Mouse (Mus musculus) ovary, adult 18-20 months (tissue): Measurements from ENCODE around the gene Fxyd3.

ENCODE experiments used
- DNase-seq: peaks from one replicate; pipeline ENCODE4 v3.0.0; 2022; ENCODE audit warnings: low spot score, mixed read lengths

The Fxyd3 gene

GRCm38 (mm10) chr7:31072326-31072725 is 4.2 kb downstream of the Fxyd3 start:
- no peak for DNase-seq

DNA sequence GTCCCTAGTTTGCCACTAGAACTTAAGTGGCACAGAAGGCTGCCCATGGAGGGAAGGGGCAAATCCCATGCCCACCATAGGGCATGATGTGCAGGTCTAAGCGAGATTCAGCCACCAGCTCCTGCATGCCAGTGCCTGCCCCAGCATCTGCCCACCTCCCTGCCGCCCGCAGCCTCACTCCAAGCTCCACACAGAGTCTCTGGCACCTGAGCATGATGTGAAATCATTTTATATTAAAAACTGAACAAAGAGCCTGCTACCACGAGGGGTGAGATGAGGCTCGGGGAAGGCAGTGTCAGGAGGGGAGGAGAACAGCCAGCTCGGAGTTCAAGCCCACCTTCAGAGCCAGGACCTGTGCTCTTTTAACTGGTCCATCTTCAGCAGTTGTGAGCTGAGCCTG is 6.2 kb downstream of the Fxyd3 start:
- DNase-seq: no peak

DNA sequence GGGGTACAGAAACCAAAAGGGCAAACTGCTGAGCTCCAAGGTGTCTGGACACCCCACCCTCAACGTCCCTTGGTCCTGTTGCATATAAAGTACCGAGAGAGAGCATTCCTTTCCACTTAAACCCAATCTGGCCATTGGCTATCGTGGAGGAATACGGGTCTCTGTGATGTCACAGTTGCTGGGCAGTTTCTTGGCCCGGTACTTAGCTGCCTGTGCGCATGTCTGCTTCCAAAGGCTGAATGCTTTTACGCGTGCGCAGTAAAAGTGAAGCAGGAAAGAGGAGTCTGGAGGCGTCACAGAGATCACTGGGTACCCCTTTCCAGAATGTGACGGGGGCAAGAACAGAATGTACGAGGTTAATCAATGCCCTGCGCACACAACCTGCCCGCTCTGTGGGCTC is 7.0 kb downstream of the Fxyd3 start:
- no peak for DNase-seq

DNA sequence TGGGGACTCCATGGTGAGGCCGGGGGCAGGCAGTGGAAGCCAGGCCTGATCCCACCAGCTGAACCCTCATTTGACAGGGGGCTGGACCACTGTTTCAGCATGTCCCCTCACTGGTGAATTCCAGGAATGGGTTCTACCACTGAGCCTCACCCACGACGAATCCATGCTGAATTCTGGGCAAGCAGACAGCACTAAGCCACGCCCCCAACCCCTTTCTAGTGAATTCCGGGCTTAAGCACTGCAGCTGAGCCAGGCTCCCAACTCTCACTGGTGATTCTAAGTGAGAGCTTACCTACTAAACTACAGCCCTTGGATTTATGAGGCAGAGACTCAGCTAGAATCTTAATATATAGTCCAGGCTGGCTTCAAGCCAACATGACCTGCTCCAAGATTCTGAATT is 8.7 kb downstream of the Fxyd3 start:
- DNase-seq: no peak

- no peak for DNase-seq
Observed at GRCm38 (mm10) chr7:31063074-31063560, 13.4 kb downstream of the Fxyd3 start.

GRCm38 (mm10) chr7:31060621-31061010 is 15.9 kb downstream of the Fxyd3 start:
- no peak for DNase-seq

DNA sequence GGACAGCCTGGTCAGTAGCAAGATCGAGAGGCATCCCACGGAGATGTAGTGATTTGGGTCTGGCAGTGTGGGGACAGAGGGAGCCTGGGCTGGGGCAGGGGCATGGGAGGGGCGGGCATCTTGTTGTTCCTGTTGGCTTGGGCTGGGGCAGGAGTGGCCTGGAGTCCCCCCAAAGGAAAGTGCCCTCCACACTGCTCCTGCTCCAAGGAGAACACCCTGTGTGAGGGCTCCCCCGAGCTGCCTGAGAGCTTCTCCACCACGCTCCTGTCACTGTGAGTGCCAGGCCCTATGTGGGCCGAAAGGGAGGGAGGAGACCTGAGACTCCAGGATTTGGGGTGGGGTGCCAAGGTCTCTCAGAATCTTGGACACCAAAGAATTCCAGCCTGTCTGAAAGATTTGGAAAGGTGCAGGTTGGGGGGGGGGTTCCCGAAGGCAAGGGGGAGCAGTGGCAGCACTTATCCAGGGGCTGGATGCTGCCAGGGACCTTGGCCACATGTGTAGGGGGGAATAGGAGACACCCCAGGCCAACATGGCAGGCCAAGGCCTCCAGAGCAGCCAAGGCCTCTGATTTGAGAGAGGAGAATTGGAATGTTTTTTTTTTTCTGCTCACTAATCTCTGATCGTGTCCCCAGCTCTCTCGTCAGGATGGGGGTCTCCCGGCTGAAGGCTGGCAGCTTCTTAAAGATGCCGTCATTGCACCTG is 16.4 kb downstream of the Fxyd3 start:
- DNase-seq: no peak

GRCm38 (mm10) chr7:31059108-31059507 is 17.4 kb downstream of the Fxyd3 start, which contains the start of gene Lgi4:
Gene Lgi4, plus strand, starts transcription at chr7:31059342.
- peak; percentile 60 for DNase-seq

DNA sequence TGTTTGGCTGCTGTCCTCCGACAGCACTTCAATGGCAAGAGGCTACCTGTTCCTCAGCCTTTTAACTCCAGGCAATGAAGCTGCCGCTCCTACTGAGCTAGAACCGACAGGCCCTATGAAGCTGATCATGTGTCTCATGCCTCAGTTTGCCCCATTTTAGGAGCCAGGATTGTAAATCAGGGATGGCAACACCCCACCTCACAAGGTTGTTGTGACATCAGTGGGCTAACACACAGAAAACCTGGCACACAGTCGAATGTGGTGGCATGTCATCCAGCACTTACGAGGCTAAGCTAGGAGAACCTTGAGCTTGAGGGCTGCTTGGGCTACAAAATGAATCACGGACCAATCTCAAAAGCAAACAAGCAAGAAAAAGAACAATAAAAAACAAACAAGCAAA is 18.3 kb downstream of the Fxyd3 start:
- DNase-seq: no peak

DNA sequence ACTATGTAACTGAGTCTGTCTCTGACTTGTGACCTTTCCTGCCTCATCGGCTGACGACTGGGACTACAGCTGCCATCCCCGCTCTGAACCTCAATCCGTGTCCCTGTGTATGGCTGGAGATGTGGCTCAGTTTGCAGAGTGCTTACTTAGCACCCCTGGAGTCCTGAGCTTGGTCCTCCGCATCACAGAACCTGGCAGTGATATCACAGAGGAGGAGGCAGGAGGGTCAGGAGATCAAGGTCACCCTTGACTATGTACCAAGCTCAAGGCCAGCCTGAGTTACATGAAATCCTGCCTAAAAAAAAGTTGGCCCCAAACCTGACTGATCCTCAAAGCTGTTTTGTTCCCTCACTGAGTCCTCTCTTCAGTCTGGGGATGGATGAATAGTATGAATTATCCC is 18.8 kb downstream of the Fxyd3 start:
- DNase-seq: no peak

DNA sequence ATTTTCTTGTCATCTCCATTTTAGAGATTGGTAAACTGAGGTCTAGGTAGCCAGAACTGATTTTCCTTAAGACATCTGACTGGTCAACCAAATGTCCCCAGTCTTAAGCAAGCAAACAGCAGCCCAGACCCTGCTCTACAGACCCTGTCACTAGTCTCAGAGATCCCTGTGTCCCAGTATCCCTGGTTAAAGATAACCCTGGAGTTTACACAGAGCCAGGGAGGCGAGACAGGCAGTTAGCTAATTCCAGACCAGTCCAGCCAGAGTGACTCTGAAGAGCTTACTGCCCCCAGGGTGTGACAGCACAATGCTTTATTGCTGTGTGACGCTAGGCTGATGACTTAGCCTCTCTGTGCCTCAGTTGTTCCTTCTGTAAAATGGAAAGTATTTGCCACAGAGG is 19.4 kb downstream of the Fxyd3 start, which contains the start of gene Fxyd1:
TSS of gene Fxyd1 (minus strand) at position 129 of the 400 bp plus-strand sequence.
- DNase-seq: no peak

GRCm38 (mm10) chr7:31056448-31056847 is 20.1 kb downstream of the Fxyd3 start:
- no peak for DNase-seq

DNA sequence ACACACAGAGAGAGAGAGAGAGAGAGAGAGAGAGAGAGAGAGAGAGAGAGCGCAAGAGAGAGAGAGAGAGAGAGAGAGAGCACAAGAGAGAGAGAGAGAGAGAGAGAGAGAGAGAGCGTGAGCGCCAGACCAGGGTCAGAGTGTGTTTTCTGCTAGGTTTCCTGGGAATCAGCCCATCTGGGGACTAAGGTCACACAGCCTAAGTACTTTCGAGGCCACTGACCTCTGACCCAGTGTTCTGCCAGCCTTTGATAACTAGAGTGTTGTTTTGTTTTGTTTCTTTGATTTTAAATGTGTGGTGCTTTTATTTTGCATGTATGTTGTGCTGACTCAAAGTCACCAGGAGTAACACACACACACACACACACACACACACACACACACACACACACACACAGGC is 20.6 kb downstream of the Fxyd3 start:
- DNase-seq: peak; percentile 72

- peak; percentile 88 for DNase-seq
Observed at GRCm38 (mm10) chr7:31055354-31055824, 21.1 kb downstream of the Fxyd3 start.

DNA sequence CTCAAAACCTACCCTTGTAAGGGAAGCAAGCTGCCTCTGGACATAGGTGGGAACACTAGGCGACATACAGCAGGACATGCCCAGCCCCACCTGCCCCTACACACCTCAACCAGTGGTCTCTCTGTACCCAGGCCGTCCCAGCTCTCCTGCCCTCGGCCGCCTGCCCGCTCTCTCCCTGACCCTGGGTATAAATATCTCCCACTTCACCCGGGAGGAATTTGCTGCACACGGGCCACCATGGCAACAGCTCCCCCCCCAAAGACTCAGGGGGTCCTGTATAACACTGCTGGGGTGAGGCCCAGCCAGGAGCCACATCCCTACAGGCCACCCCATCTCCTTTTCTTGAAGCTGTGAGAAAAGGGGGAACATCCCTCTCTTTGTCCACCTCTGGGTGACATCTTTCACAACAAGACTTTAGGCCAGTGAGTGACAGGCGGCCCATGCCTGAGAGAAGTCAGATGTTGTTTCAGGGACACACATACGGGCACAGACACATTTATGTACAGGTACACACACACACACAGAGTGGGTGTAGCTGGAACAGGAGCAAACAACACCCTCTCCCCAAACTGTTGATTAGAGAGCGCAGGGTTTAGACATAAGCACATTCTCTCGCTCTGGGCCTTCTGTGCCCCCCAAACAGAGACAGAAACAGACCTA is 21.7 kb downstream of the Fxyd3 start:
- DNase-seq: no peak

GRCm38 (mm10) chr7:31053882-31054447 is 22.5 kb downstream of the Fxyd3 start:
- no peak for DNase-seq

- peak; percentile 41 for DNase-seq
Observed at GRCm38 (mm10) chr7:31052636-31053434, 23.7 kb downstream of the Fxyd3 start.

DNA sequence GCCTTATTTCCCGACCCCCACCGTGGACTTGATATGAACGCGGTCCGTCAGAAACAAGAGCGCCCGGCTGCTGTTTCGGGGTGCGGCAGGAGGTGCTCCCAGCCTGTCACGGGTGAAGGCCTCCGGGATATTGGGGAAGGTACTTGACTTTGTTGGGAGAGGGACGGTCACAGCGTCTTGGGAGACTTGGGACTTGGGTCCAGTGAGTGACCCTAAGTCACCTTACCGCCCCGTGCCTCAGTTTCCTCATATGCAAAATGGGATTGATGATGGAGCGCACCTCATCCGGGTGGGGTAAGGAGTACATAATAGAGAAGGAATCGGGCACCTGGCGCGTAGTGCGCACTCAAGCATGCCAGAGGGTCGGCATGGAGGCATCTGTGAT is 24.3 kb downstream of the Fxyd3 start:
- DNase-seq: no peak

GRCm38 (mm10) chr7:31051321-31052021 is 25.0 kb downstream of the Fxyd3 start, which contains the start of gene Fxyd7:
Gene Fxyd7, minus strand, starts transcription at chr7:31051467.
- DNase-seq: no peak

DNA sequence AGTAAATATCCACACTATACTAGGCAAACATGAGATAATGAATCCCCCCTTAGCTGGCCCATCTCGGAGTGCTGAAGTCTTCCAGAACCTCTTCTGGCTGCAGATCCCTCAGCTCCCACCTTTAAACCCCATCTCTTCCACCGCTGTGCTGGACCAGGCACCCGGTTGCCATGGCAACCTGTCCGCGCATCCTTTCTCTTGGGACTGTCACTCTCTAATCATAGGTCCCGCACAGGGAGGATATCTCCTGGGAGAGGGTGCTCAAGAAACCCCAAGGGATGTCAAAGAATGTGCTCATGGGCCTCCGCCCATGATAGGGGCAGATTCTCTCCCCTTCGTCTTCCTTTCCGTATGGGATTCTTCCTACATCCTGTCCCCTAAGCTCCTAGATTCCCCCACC is 25.6 kb downstream of the Fxyd3 start:
- no peak for DNase-seq

GRCm38 (mm10) chr7:31050487-31050886 is 26.0 kb downstream of the Fxyd3 start:
- DNase-seq: no peak
